18 mouse cellular contexts compared by ENCODE assay signal in genomic region chr13:35652851-35653250, GRCm38 (mm10). TPM values are rescaled to one million over a fixed set of nuclear protein-coding genes. Genes with fewer than 3 reads are reported as not detected.
DNase-seq lines count a peak whose midpoint lies in the region; ATAC-seq and TF ChIP-seq lines count a peak whose summit lies in the region.
"Had no signal": no experiment of that assay in that cellular context is flagged by ENCODE, and none has a peak within 500 bp of the region (broad histone marks: within the 10 kb centered on the region; RNA-seq: fewer than 3 reads in every experiment).

No protein-coding gene starts in this region.

- H3K27ac ChIP-seq in heart, embryonic 12.5 days (ENCODE audit: poor library complexity, severe bottlenecking): no peak overlapping the region
- H3K27ac ChIP-seq in midbrain, postnatal 0 days (ENCODE audit: low read depth, low read length): no peak overlapping the region
- H3K27ac ChIP-seq in midbrain, embryonic 11.5 days (ENCODE audit: low read depth, low read length): no peak overlapping the region
- H3K27ac ChIP-seq: forebrain, embryonic 12.5 days; hindbrain, embryonic 12.5 days; intestine, embryonic 15.5 days; left cerebral cortex, adult 2 months; neural tube, embryonic 12.5 days; stomach, embryonic 15.5 days had no signal

- DNase-seq in heart, adult 11 months: peak; percentile 84
- DNase-seq in midbrain, postnatal 0 days (ENCODE audit: low spot score): peak; percentile 4
- no peak for DNase-seq in midbrain, embryonic 11.5 days (ENCODE audit: low spot score, missing footprints)
- DNase-seq in cerebellum, adult 8-10 months: peak; percentile 27
- DNase-seq in gastrocnemius, postnatal 14 days: no peak
- DNase-seq in frontal cortex, postnatal 10 days (ENCODE audit: low spot score in 2 of 2): no peak
- DNase-seq: liver, postnatal 0 days; lung, postnatal 14 days; right cerebral cortex, postnatal 14 days; thymus, adult 2 months had no signal

- no peak overlapping the region for H3K4me3 ChIP-seq in heart, embryonic 12.5 days
- H3K4me3 ChIP-seq in midbrain, postnatal 0 days (ENCODE audit: low read depth, low read length): no peak overlapping the region
- H3K4me3 ChIP-seq in midbrain, embryonic 11.5 days (ENCODE audit: low read depth, low read length): no peak overlapping the region
- H3K4me3 ChIP-seq: forebrain, embryonic 12.5 days; hindbrain, embryonic 12.5 days; intestine, embryonic 15.5 days; left cerebral cortex, adult 2 months; megakaryocyte, embryonic 14.5 days; neural tube, embryonic 12.5 days; stomach, embryonic 15.5 days had no signal

- ATAC-seq in heart, embryonic 12.5 days (ENCODE audit: insufficient number of reproducible peaks, low FRiP score): no peak
- no peak for ATAC-seq in midbrain, postnatal 0 days (ENCODE audit: low FRiP score)
- ATAC-seq in midbrain, embryonic 11.5 days (ENCODE audit: low FRiP score): no peak
- ATAC-seq: intestine, embryonic 15.5 days; liver, postnatal 0 days had no signal

- no peaks in the 10 kb centered on the region for H3K4me1 ChIP-seq in heart, embryonic 12.5 days (replicated peaks)
- no peaks in the 10 kb centered on the region for H3K4me1 ChIP-seq in midbrain, postnatal 0 days (ENCODE audit: insufficient read depth, low read length)
- H3K4me1 ChIP-seq in midbrain, embryonic 11.5 days (ENCODE audit: control insufficient read depth, insufficient read depth, low read length): no peaks in the 10 kb centered on the region
- H3K4me1 ChIP-seq: forebrain, embryonic 12.5 days; hindbrain, embryonic 12.5 days; intestine, embryonic 15.5 days; neural tube, embryonic 12.5 days; stomach, embryonic 15.5 days had no signal

- intact Hi-C loops in gastrocnemius, postnatal 14 days (cut with DNase I; ENCODE audit: low total_unique reads): no loop called here

- WGBS in heart, embryonic 12.5 days: 78% methylated on average over 4 of the region's 4 CpGs
- WGBS in midbrain, postnatal 0 days: 83% methylated on average over 4 of the region's 4 CpGs
- WGBS in midbrain, embryonic 11.5 days: 83% methylated on average over 4 of the region's 4 CpGs

- no peak for TF ChIP-seq CTCF in midbrain, postnatal 0 days (IDR thresholded peaks at IDR 0.05)

- no peak overlapping the region for H3K9ac ChIP-seq in heart, embryonic 12.5 days
- H3K9ac ChIP-seq in midbrain, postnatal 0 days (replicated peaks; ENCODE audit: low read length, poor library complexity, severe bottlenecking): no peak overlapping the region
- H3K9ac ChIP-seq in midbrain, embryonic 11.5 days (ENCODE audit: low read length): no peak overlapping the region
- H3K9ac ChIP-seq: forebrain, embryonic 12.5 days; hindbrain, embryonic 12.5 days; intestine, embryonic 15.5 days; liver, postnatal 0 days; neural tube, embryonic 12.5 days; stomach, embryonic 15.5 days had no signal

- no peak overlapping the region for H3K4me2 ChIP-seq in heart, embryonic 12.5 days
- no peak overlapping the region for H3K4me2 ChIP-seq in midbrain, postnatal 0 days (ENCODE audit: low read depth, low read length, poor library complexity, severe bottlenecking)
- no peak overlapping the region for H3K4me2 ChIP-seq in midbrain, embryonic 11.5 days
- H3K4me2 ChIP-seq: forebrain, embryonic 12.5 days; hindbrain, embryonic 12.5 days; intestine, embryonic 15.5 days; neural tube, embryonic 12.5 days; stomach, embryonic 15.5 days had no signal

- no peaks in the 10 kb centered on the region for H3K27me3 ChIP-seq in heart, embryonic 12.5 days (replicated peaks)
- H3K27me3 ChIP-seq in midbrain, postnatal 0 days (ENCODE audit: insufficient read depth, low read length): no peaks in the 10 kb centered on the region
- H3K27me3 ChIP-seq in midbrain, embryonic 11.5 days (ENCODE audit: control insufficient read depth, insufficient read depth, low read length): no peaks in the 10 kb centered on the region
- H3K27me3 ChIP-seq: forebrain, embryonic 12.5 days; hindbrain, embryonic 12.5 days; intestine, embryonic 15.5 days; megakaryocyte, embryonic 14.5 days; neural tube, embryonic 12.5 days; stomach, embryonic 15.5 days had no signal

- H3K36me3 ChIP-seq in heart, embryonic 12.5 days: no peaks in the 10 kb centered on the region
- no peaks in the 10 kb centered on the region for H3K36me3 ChIP-seq in midbrain, postnatal 0 days (ENCODE audit: insufficient read depth, low read length)
- no peaks in the 10 kb centered on the region for H3K36me3 ChIP-seq in midbrain, embryonic 11.5 days (ENCODE audit: control insufficient read depth, insufficient read depth, low read length)
- H3K36me3 ChIP-seq: forebrain, embryonic 12.5 days; hindbrain, embryonic 12.5 days; intestine, embryonic 15.5 days; neural tube, embryonic 12.5 days; stomach, embryonic 15.5 days had no signal

- no peaks in the 10 kb centered on the region for H3K9me3 ChIP-seq in heart, embryonic 12.5 days (replicated peaks)
- no peaks in the 10 kb centered on the region for H3K9me3 ChIP-seq in midbrain, postnatal 0 days (ENCODE audit: low read length)
- H3K9me3 ChIP-seq in midbrain, embryonic 11.5 days (ENCODE audit: control insufficient read depth, low read length): no peaks in the 10 kb centered on the region
- H3K9me3 ChIP-seq: forebrain, embryonic 12.5 days; hindbrain, embryonic 12.5 days; intestine, embryonic 15.5 days; megakaryocyte, embryonic 14.5 days; neural tube, embryonic 12.5 days; stomach, embryonic 15.5 days had no signal

RNA-seq across cellular contexts. Expression of gene Cdyl, which starts 6.8 kb away (rescaled TPM):
- polyA plus RNA-seq in heart, embryonic 12.5 days (2016; fragmentation: Nextera tagmentation; extraction: Ambion mirVana): 19.4 and 19.6 TPM in 2 replicates
- total RNA-seq in midbrain, postnatal 0 days (2014; rRNA removed): 6.3 and 8.1 TPM in 2 replicates
- 2.4 and 2.8 TPM in 2 replicates for polyA plus RNA-seq in midbrain, postnatal 0 days (2015; fragmentation: Nextera tagmentation; extraction: Ambion mirVana)
- polyA plus RNA-seq in midbrain, embryonic 11.5 days (2014; fragmentation: Nextera tagmentation; extraction: Ambion mirVana): 11.8 and 13.2 TPM in 2 replicates
- 1 to 10 TPM; 7.2 to 9.5 TPM for total RNA-seq in gastrocnemius, postnatal 14 days (2021)

Comparison
In these comparisons a context has a peak if more than half of its experiments do, and no peak if none do; other contexts are left out.
1. DNase-seq: peak in heart, adult 11 months (single experiment), midbrain, postnatal 0 days (single experiment) and cerebellum, adult 8-10 months (single experiment); none in midbrain, embryonic 11.5 days (single experiment), gastrocnemius, postnatal 14 days (single experiment) and frontal cortex, postnatal 10 days (0 of 2).